Mouse (Mus musculus): Measurements from ENCODE around the gene Bach2.

Gene Bach2

DNA sequence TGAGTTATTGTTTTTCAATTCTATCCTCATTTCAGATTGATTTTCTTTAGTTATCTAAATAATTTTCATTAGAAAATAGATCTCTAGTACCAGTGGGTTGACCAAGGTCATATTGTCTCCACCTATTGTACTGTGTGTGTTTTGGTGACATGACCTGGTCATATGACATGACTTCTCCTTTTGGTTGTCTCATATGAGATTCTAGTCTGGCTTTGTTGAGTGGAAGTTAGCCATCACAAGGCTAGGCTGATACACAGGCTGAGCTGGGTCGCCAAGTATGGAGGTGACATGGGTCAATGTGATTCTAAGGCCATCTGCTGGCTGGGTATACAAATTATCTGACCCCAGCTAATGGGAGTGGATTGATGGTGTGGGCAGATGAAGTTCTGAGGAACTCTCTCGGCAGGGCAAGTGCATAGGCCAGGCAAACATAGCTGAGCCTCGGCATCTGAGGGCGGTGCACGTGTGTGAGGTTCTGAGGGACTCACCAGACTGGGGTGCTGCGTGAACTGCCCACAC lies 36.2 kb downstream of the Bach2 start:
- in situ Hi-C loops (cut with MboI; ENCODE audit: low pct_unique_long_range_greater_than_20kb in 1 of 2, low sequenced_read_pairs in 2 of 2, unreplicated experiment in 1 of 2), result no loop called here

DNA sequence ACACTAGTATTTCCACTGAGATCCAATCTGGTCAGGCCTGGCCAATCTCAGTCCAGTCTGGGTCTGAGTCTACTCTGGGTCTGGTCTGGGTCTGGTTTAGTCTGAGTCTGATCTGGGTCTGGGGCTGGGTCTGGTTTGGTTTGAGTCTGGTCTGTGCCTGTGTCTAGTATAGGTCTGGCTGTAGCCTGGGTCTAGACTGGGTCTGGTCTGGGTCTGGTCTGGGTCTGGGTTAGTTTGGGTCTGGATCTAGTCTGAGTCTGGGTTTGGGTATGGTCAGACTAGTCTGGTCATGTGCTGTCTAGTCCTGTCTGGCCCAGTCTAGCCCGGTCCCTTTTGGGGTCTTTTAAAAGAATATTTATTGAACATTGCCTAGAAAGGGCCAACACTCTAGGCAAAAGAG lies 41.2 kb downstream of the Bach2 start:
- in situ Hi-C loops (cut with MboI; ENCODE audit: low pct_unique_long_range_greater_than_20kb in 1 of 2, low sequenced_read_pairs in 2 of 2, unreplicated experiment in 1 of 2), result no loop called here

GRCm38 (mm10) chr4:32280401-32280800 lies 41.8 kb downstream of the Bach2 start:
- in situ Hi-C loops (cut with MboI; ENCODE audit: low pct_unique_long_range_greater_than_20kb in 1 of 2, low sequenced_read_pairs in 2 of 2, unreplicated experiment in 1 of 2), result no loop called here

DNA sequence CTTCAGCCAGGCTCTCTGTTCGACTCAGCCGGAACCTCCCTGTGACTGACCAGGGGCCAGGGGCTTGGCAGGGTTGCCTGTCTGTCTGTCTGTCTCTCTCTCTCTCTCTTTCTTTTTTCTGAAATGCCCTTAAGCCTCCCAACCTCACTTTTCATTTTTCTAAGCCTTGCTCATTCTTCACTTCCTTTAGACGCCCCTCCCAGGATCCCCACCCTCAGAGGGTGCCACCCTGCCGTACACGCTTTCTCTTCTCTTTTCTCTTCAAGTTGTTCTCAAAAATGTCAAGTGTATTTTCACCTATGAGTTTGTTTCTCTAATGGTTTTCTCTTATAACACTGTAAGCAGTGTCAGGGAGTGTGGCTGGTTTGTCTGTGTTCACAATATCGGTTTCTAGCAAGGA lies 42.7 kb downstream of the Bach2 start:
- in situ Hi-C loops (cut with MboI; ENCODE audit: low pct_unique_long_range_greater_than_20kb in 1 of 2, low sequenced_read_pairs in 2 of 2, unreplicated experiment in 1 of 2), result no loop called here

DNA sequence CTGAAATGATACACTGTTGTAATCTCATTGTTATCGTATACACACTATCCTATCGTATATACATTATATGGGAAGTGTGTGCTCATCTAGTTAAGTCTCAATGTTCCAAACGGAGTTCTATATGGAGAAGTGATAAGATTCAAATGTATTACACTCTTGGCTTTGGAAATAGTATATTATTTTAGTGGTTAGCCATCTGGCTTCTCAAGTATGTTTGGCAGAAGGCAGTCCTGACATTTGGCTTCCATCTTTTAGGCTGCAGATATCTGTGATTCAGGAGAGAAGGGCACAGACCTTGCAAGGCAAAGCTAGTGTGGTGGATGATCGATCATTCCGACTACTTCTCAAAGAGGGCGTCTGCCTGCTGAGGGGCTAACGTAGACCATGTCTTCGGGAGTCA lies 47.8 kb downstream of the Bach2 start:
- in situ Hi-C loops (cut with MboI; ENCODE audit: low pct_unique_long_range_greater_than_20kb in 1 of 2, low sequenced_read_pairs in 2 of 2, unreplicated experiment in 1 of 2), result no loop called here

GRCm38 (mm10) chr4:32288036-32288860 lies 49.6 kb downstream of the Bach2 start:
- in situ Hi-C loops (cut with MboI; ENCODE audit: low pct_unique_long_range_greater_than_20kb in 1 of 2, low sequenced_read_pairs in 2 of 2, unreplicated experiment in 1 of 2), result no loop called here

DNA sequence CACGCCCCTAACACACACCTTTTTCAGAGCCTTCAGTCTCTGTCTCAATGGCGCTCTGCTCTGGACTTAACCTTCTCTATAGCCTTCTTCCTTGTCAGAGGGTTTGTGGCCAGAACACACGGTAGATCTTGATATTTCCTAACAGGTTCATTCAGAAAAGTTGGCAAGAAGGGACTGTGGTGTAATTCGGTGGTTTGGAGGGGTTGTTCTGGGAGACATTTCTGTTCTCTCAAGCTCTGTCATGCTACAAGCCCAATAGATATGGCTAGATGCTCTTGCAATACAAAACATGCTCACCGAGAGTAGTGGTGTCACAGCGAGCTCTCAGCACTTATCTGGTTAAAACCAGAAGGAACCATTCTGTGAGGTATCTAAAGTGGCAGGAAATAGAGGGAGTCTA lies 51.2 kb downstream of the Bach2 start:
- in situ Hi-C loops (cut with MboI; ENCODE audit: low pct_unique_long_range_greater_than_20kb in 1 of 2, low sequenced_read_pairs in 2 of 2, unreplicated experiment in 1 of 2), result no loop called here

DNA sequence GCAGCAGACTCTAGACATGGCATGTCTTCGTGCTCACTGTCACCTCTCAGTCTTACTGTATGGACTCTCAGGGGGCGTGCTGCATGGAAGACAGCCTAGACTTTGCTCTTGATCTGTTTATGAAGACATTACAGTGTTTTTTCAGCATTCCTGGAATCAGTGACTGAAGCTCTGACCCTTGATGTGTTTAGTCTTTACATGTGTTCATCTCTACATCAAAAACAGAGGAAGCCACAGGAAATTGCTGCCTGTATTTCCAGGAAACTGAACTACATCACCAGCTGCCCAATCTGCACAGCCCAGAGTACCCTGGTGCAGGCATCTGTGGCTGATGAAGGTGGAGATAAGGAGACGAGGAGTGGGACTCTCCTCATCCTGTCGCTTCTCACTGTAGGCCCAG lies 52.8 kb downstream of the Bach2 start:
- in situ Hi-C loops (cut with MboI; ENCODE audit: low pct_unique_long_range_greater_than_20kb in 1 of 2, low sequenced_read_pairs in 2 of 2, unreplicated experiment in 1 of 2), result no loop called here

DNA sequence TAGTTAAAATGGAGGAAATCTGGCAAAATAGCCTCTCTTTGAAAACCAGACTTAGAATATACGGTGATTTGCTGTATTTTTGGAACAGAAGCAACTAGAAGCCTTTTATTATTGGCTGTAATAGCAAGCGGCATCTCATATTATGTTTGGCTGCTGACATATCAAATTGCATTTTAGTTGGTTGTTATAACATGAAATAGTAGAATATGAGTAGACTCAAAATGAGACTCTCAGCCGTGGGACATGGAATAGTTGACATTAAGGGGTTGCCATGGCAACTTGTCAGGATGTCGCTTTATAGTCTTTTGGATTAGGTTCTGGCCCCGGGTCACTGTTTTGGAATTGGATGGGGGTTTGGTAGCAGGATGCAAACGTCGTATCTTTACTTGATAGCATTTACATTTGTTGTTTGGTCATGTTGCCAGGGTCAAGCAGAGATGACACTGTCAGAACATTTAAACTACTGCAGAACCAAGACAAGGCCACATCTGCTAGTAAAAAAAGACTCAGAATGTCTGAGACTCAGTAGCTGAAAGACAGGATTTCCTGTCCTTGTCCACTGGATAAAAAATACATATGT lies 55.2 kb downstream of the Bach2 start:
- in situ Hi-C loops (cut with MboI; ENCODE audit: low pct_unique_long_range_greater_than_20kb in 1 of 2, low sequenced_read_pairs in 2 of 2, unreplicated experiment in 1 of 2), result no loop called here

- in situ Hi-C loops (cut with MboI; ENCODE audit: low pct_unique_long_range_greater_than_20kb in 1 of 2, low sequenced_read_pairs in 2 of 2, unreplicated experiment in 1 of 2), result no loop called here
Measured at GRCm38 (mm10) chr4:32297071-32297671, 58.6 kb downstream of the Bach2 start.

- in situ Hi-C loops (cut with MboI; ENCODE audit: low pct_unique_long_range_greater_than_20kb in 1 of 2, low sequenced_read_pairs in 2 of 2, unreplicated experiment in 1 of 2), result no loop called here
Measured at GRCm38 (mm10) chr4:32299221-32299620, 60.6 kb downstream of the Bach2 start.

DNA sequence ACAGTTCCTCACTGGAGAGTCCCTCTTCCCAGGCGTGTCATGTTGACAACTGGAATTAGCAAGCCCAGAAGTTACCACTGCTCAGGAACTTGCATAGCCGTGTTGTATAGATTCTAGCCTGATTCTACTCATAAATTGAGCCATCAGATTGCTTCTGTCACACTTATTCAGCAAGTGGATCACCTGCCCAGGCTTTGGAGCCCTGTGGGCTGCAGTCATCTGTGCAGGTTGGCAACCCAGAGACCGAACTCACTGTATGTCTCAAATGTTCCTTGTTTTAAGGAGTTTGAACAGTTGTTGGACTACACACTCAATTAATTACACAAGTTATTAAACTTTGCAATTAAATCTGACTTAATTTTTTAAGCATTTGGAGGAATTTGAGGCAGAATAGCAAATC lies 61.4 kb downstream of the Bach2 start:
- in situ Hi-C loops (cut with MboI; ENCODE audit: low pct_unique_long_range_greater_than_20kb in 1 of 2, low sequenced_read_pairs in 2 of 2, unreplicated experiment in 1 of 2), result no loop called here

- in situ Hi-C loops (cut with MboI; ENCODE audit: low pct_unique_long_range_greater_than_20kb in 1 of 2, low sequenced_read_pairs in 2 of 2, unreplicated experiment in 1 of 2), result no loop called here
Measured at GRCm38 (mm10) chr4:32302668-32303067, 64.1 kb downstream of the Bach2 start.

DNA sequence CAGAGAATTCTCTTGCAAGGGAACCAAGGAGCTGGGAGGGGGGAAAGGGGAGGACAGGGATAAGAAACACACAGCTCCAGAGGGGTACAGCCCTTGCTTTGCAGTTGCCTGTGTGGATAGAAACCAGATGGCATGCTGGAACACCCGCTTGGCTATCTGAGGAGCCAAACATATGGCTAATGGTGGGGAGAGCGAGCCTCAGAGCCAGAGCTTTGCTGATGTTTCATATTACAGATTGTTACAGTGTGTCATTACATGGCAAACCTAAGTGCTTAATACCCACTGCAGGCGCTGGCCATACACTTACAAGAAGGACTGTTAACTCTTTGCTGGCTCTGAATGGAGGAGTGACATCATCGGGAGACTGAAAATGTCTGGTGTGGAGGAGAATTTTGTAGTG lies 64.5 kb downstream of the Bach2 start:
- in situ Hi-C loops (cut with MboI; ENCODE audit: low pct_unique_long_range_greater_than_20kb in 1 of 2, low sequenced_read_pairs in 2 of 2, unreplicated experiment in 1 of 2), result no loop called here

DNA sequence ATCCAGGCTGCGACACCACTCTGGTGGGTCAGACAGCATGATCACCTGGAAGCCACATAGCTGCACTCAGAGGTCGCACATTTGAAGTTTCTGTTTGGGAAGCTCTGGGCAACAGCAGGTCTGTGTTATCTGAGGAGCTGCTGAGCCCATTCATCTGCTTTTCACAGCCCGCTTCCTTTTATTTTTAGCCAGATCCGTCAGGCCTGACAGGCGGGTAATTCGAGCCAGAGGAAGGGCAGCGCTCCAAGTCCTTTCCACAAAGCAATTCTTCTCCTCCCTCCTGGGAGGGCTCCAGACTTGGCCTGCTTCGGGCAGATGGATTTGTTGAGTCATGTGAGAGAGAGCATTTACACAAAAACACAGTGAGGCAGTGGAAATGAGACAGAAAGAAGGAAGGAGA lies 65.1 kb downstream of the Bach2 start:
- in situ Hi-C loops (cut with MboI; ENCODE audit: low pct_unique_long_range_greater_than_20kb in 1 of 2, low sequenced_read_pairs in 2 of 2, unreplicated experiment in 1 of 2), result no loop called here

- in situ Hi-C loops (cut with MboI; ENCODE audit: low pct_unique_long_range_greater_than_20kb in 1 of 2, low sequenced_read_pairs in 2 of 2, unreplicated experiment in 1 of 2), result no loop called here
Measured at GRCm38 (mm10) chr4:32304221-32304703, 65.7 kb downstream of the Bach2 start.

DNA sequence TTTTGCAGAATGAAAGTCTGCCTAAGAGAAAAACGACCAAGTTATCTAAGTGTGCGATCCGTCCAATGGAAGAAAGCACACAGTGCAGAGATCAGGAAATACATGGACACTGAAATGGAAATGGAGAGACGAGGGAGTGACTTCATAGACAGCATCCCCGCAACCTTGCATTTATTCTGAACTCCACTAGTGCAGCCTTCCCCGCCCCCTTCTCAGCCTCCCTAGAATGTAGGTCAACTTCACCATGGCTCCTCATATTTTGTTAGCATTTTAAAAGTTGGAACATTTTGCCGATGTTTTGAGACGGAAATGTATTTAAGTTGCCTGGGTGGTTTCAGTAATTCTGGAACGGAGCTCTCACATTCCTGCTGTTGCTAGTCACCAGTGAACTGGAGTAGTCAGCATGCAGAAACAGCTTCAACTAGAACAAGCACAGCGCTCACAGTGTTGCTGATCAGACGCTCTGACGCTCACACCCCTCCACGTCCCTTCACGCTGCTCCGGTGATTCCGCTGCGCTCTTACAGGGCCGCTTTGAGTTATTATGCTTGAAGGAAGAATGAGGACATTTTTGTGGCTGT lies 66.5 kb downstream of the Bach2 start:
- in situ Hi-C loops (cut with MboI; ENCODE audit: low pct_unique_long_range_greater_than_20kb in 1 of 2, low sequenced_read_pairs in 2 of 2, unreplicated experiment in 1 of 2), result no loop called here

GRCm38 (mm10) chr4:32305683-32306082 lies 67.1 kb downstream of the Bach2 start:
- in situ Hi-C loops (cut with MboI; ENCODE audit: low pct_unique_long_range_greater_than_20kb in 1 of 2, low sequenced_read_pairs in 2 of 2, unreplicated experiment in 1 of 2), result no loop called here

GRCm38 (mm10) chr4:32306169-32306792 lies 67.7 kb downstream of the Bach2 start:
- in situ Hi-C loops (cut with MboI; ENCODE audit: low pct_unique_long_range_greater_than_20kb in 1 of 2, low sequenced_read_pairs in 2 of 2, unreplicated experiment in 1 of 2), result no loop called here
